Mouse (Mus musculus) mouse embryonic stem cell (cell line): Measurements from ENCODE around the gene Sdhc.
"Not testable (repeated sequence)": the region's sequence is repeated elsewhere in the genome, so short reads cannot be mapped to it uniquely, and the experiment has no call there.

Experiments used
- in situ Hi-C, 2 experiments: fragments of 300-500 bp; cut with MboI; formaldehyde crosslinking; loops; 1 replicate in 1 of 2; 3 replicates in 1 of 2; pipeline ENCODE4 v1.14.3; 2019 to 2020; ENCODE audit warnings: low sequenced_read_pairs in 2 of 2, low pct_unique_long_range_greater_than_20kb in 1 of 2, mixed read lengths in 1 of 2; ENCODE audit not compliant: unreplicated experiment in 1 of 2

Gene Sdhc

GRCm38 (mm10) chr1:171097612-171098011, 52.8 kb downstream of the Sdhc start:
- in situ Hi-C loops: no loop called here

- in situ Hi-C loops: no loop called here
Measured at GRCm38 (mm10) chr1:171097136-171097535, 53.3 kb downstream of the Sdhc start.

- in situ Hi-C loops: no loop called here
Measured at GRCm38 (mm10) chr1:171096110-171096964, 54.1 kb downstream of the Sdhc start.

GRCm38 (mm10) chr1:171094424-171094823, 56.0 kb downstream of the Sdhc start:
- in situ Hi-C loops: no loop called here

GRCm38 (mm10) chr1:171090761-171091160, 59.6 kb downstream of the Sdhc start:
- in situ Hi-C loops: no loop called here

GRCm38 (mm10) chr1:171089891-171090290, 60.5 kb downstream of the Sdhc start:
- in situ Hi-C loops: no loop called here

- in situ Hi-C loops: not testable (repeated sequence)
Measured at GRCm38 (mm10) chr1:171088237-171088869, 62.0 kb downstream of the Sdhc start.

GRCm38 (mm10) chr1:171085718-171086117, 64.7 kb downstream of the Sdhc start:
- in situ Hi-C loops: no loop called here

GRCm38 (mm10) chr1:171081512-171082231, 68.7 kb downstream of the Sdhc start:
- in situ Hi-C loops: not testable (repeated sequence)

- in situ Hi-C loops: not testable (repeated sequence)
Measured at GRCm38 (mm10) chr1:171079825-171080224, 70.6 kb downstream of the Sdhc start.

- in situ Hi-C loops: not testable (repeated sequence)
Measured at GRCm38 (mm10) chr1:171079345-171079744, 71.1 kb downstream of the Sdhc start.

GRCm38 (mm10) chr1:171078419-171078818, 72.0 kb downstream of the Sdhc start:
- in situ Hi-C loops: not testable (repeated sequence)

- in situ Hi-C loops: not testable (repeated sequence)
Measured at GRCm38 (mm10) chr1:171077955-171078354, 72.4 kb downstream of the Sdhc start.

GRCm38 (mm10) chr1:171077192-171077591, 73.2 kb downstream of the Sdhc start:
- in situ Hi-C loops: not testable (repeated sequence)
